Mouse (Mus musculus): ENCODE results near the gene Lsm3. TPM values are rescaled to one million over a fixed set of nuclear protein-coding genes. Genes with fewer than 3 reads are reported as not detected.

Gene Lsm3
- polyA plus RNA-seq, 1 experiment = 69.5 TPM

DNA sequence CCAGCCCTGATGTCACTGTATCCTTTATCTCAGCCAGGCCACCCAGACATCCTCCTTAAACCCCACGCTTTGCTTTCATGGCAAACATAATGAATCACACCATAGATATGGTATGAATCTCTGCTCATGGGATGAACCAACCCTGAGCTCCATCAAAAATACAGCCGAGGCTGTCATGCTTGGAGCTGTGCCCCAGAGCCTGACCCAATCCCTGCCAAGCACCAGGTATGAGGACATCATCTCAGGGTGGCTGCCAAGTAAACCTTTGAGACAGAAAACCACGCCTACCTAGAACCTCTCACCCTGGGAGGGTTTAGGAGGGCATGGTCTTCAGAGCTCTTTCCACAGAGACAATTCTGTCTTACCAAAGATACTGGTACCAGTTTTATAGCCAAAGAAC lies 47.3 kb downstream of the Lsm3 start:
- no peak for TF ChIP-seq TCF12 (IDR thresholded peaks at IDR 0.05; ENCODE audit: insufficient read depth, poor library complexity, severe bottlenecking)
- no peak for TF ChIP-seq MAX (IDR thresholded peaks at IDR 0.05; ENCODE audit: low read depth)
- no peak for TF ChIP-seq POLR2AphosphoS2 (IDR thresholded peaks at IDR 0.05; ENCODE audit: insufficient read length, low read depth)
- TF ChIP-seq MYOD1 (IDR thresholded peaks at IDR 0.05; ENCODE audit: control insufficient read depth in 1 of 3, insufficient read length in 2 of 3, low read depth in 2 of 3) = no peak
- H3K4me2 ChIP-seq (ENCODE audit: low read depth) = no peak overlapping the region
- H3K4me3 ChIP-seq = no peak overlapping the region
- no peaks in the 10 kb centered on the region for H3K36me3 ChIP-seq (ENCODE audit: control insufficient read depth, insufficient read depth)
- no peaks in the 10 kb centered on the region for H3K27me3 ChIP-seq (ENCODE audit: control insufficient read depth, insufficient read depth, insufficient read length)
- H3K79me2 ChIP-seq (ENCODE audit: control insufficient read depth, insufficient read depth) = no peaks in the 10 kb centered on the region
- no peak overlapping the region for H3ac ChIP-seq (ENCODE audit: control insufficient read depth, insufficient read length)

DNA sequence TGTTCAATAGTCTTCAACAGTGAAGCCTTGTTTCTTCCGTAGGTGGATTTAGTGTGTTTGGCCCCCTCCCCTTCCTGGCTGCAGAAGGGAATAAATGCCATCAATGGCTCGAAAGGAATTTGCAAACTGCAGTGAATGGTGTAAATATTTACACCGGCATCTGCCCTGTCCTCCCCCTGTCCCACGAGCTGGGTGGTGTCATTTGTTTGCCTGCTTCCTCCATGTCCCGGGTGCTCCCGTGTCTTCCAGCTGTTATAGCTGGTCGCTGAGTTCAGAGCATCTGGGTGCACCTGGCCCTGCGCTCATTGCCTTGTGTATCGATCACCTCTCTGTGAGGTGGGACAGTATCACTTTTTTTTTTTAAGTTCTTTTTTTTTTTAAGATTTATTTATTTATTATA lies 50.7 kb downstream of the Lsm3 start:
- H3K79me2 ChIP-seq (ENCODE audit: control insufficient read depth, insufficient read depth) = no peaks in the 10 kb centered on the region
- no peaks in the 10 kb centered on the region for H3K27me3 ChIP-seq (ENCODE audit: control insufficient read depth, insufficient read depth, insufficient read length)
- no peak overlapping the region for H3K4me2 ChIP-seq (ENCODE audit: low read depth)
- H3ac ChIP-seq (ENCODE audit: control insufficient read depth, insufficient read length) = no peak overlapping the region
- H3K4me3 ChIP-seq = no peak overlapping the region
- TF ChIP-seq CEBPB (IDR thresholded peaks at IDR 0.05; ENCODE audit: insufficient read depth, poor library complexity, severe bottlenecking) (no peak), TCF12 (IDR thresholded peaks at IDR 0.05; ENCODE audit: insufficient read depth, poor library complexity, severe bottlenecking) (no peak), TCF3 (IDR thresholded peaks at IDR 0.05; ENCODE audit: insufficient read length, low read depth) (no peak), USF1 (IDR thresholded peaks at IDR 0.05; ENCODE audit: low read depth) (no peak), REST (IDR thresholded peaks at IDR 0.05; ENCODE audit: insufficient read depth, insufficient read length) (no peak), POLR2AphosphoS2 (IDR thresholded peaks at IDR 0.05; ENCODE audit: insufficient read length, low read depth) (no peak), SRF (IDR thresholded peaks at IDR 0.05; ENCODE audit: control insufficient read depth, insufficient read length, low read depth) (no peak), MYOD1 (IDR thresholded peaks at IDR 0.05; ENCODE audit: control insufficient read depth in 1 of 3, insufficient read length in 2 of 3, low read depth in 2 of 3) (no peak)
- H3K36me3 ChIP-seq (ENCODE audit: control insufficient read depth, insufficient read depth) = no peaks in the 10 kb centered on the region

Other genes with a start within 250 kb of the Lsm3 start
- gene Wnt7a, start 104.6 kb upstream of the Lsm3 start, polyA plus RNA-seq (2012; fragmentation: generic; extraction: Trizol) = not detected
- 13.1 TPM for gene Chchd4, start 42.4 kb upstream of the Lsm3 start, polyA plus RNA-seq (2012; fragmentation: generic; extraction: Trizol)
- gene Tmem43, start 42.2 kb upstream of the Lsm3 start, polyA plus RNA-seq (2012; fragmentation: generic; extraction: Trizol) = 84.1 TPM
- 7.4 TPM for gene Xpc, start within 50 bp of the Lsm3 start, polyA plus RNA-seq (2012; fragmentation: generic; extraction: Trizol)
- gene Slc6a6, start 168.1 kb downstream of the Lsm3 start, polyA plus RNA-seq (2012; fragmentation: generic; extraction: Trizol) = 98.2 TPM